Mouse (Mus musculus) thymus, adult 2 months (tissue): ENCODE measurements around the gene Borcs6.

Source experiments
- CTCF ChIP-seq: fragments of 200-500 bp; IDR thresholded peaks from 2 replicates; pipeline ENCODE4 v1.5.1; 2012; ENCODE audit warnings: mild to moderate bottlenecking, control low read depth, low read length, moderate library complexity, borderline replicate concordance; ENCODE audit not compliant: control insufficient read depth, poor library complexity, insufficient read depth; ENCODE audit errors: extremely low read depth
- POLR2A ChIP-seq: fragments of 200-500 bp; IDR thresholded peaks from 2 replicates; pipeline ENCODE4 v1.6.1; 2012; ENCODE audit warnings: mild to moderate bottlenecking, low read length, control low read depth, moderate library complexity; ENCODE audit not compliant: control insufficient read depth, poor library complexity, insufficient read depth; ENCODE audit errors: extremely low read depth

GRCm38 (mm10) chr11:69096360-69096986, 37.0 kb downstream of the Borcs6 start:
- no peak for TF ChIP-seq POLR2A
- TF ChIP-seq CTCF: no peak
